Mouse (Mus musculus): ENCODE measurements around the gene Msmb. TPM values are rescaled to one million over a fixed set of nuclear protein-coding genes. Genes with fewer than 3 reads are reported as not detected.

The Msmb gene
- polyA plus RNA-seq, 1 experiment: not detected

DNA sequence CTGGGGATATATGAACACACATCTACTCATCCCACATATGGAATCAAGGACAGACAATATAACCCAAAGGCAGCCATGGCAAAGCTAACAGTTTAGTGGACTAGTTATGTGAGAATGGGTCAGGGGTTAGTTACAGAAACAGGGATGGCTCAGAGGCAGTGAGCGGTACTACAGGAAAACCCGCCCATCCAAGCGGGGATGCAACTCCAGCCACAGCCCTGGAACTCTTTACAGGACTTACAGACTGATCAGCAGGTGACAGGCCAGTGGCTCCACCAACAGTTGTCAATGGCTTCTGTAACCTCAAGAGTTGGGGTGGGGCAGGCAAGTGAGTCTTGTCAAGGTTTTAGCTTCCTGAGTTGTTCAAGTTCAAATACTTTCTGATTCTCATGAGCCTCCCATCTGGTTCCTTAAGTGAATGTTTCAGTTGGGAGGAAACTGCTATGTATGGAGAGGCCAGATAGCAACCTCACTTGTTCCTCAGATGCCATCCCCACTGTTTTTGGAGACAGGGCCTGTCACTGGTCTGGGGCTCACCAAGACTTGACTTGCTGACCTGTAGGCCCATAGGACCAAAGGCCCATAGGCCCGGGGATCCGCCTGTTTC, 1.4 kb upstream of the Msmb start:
- no peak for TF ChIP-seq GATA1 (IDR thresholded peaks at IDR 0.05; ENCODE audit: low read length)

DNA sequence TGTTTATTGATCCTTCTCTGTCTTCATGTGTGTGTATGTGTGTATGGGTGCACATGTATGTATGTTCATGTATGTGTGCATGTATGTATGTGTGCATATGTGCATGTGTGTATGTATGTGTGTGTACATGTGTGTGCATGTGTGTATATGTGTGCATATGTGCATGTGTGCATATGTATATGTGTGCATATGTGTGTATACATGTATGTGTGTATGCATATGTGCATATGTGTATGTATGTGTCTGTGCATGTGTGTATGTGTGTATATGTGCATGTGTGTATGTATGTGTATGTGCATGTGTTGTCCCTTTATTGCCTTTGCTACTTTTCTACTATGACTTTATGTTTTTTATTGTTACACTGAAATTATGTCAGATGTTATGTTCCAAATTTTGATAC, 2.9 kb downstream of the Msmb start:
- no peak for TF ChIP-seq GATA1 (IDR thresholded peaks at IDR 0.05; ENCODE audit: low read length)

GRCm38 (mm10) chr14:32145401-32145800, 3.6 kb downstream of the Msmb start:
- TF ChIP-seq GATA1 (IDR thresholded peaks at IDR 0.05; ENCODE audit: low read length): no peak

DNA sequence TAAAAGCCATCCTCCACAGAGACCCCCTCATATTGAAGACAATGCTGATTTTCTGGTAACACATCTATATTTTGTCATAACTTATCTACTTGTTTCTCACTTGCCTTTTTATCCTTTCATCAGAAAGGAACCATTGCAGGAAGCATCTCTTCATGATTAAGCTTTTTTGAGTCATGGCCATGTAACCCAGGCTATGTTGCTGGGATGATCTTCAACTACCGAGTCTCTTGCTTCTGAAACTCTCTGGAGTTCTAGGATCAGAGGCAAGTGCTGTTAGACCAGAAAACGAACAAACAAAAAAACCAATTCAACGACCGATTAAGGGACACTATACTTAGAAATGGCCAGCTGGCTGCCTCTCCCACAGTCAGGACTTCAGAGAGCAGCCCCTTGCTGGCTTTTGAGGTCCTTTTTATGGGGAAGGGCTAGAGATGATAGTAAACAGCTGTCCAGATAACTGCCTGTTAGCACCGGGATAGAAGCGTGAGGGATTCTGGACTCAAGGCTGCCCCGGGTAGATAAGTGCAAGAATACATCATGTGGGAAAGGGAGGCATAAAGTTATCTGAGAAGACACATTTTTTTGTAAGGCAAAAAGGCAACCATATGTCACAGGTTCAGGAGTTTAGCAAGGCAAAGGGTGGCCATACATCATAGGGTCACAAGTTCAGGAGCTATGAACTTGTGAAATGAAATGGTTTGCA, 4.1 kb downstream of the Msmb start:
- TF ChIP-seq GATA1 (IDR thresholded peaks at IDR 0.05; ENCODE audit: low read length): peak; percentile 96

- TF ChIP-seq GATA1 (IDR thresholded peaks at IDR 0.05; ENCODE audit: low read length): no peak
These were observed 4.8 kb downstream of the Msmb start for GRCm38 (mm10) chr14:32146578-32146977.

- no peak for TF ChIP-seq GATA1 (IDR thresholded peaks at IDR 0.05; ENCODE audit: low read length)
These were observed 9.0 kb downstream of the Msmb start for GRCm38 (mm10) chr14:32150872-32151271.

DNA sequence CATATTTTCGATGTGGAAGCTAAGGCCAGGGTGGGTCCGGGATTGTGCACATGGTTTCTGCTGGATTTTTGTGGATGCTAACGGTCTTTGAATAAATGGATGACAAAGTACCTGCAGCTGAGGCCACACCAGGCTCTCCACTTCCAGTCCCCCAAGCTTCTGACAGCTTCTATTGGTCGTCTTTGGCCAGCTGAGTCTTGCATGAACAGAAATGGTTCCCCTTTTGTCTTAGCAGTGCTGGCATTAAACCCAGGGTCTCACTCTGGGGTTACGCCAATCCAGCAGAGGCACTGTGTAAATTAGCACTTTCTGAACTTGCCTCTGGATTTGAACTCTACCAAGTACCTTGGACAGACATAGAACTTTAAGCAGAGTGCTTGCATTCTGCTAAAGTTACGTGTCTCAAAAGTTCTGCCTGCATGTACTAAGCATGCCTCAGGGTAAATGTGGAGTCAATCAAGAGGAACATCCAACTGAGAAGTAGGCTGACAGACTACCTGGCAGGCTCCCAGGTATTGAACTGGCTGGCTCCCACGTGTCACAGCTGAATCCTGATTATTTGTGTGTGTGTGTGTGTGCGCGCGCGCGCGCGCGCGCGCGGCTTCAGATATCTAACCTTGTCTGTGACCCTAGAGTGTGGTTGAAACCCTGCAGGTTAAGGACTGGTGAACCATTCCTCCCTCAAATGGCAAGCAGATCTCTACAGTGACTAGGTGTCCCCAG, 10.6 kb downstream of the Msmb start:
- no peak for TF ChIP-seq GATA1 (IDR thresholded peaks at IDR 0.05; ENCODE audit: low read length)

GRCm38 (mm10) chr14:32153156-32153555, 11.3 kb downstream of the Msmb start:
- TF ChIP-seq GATA1 (IDR thresholded peaks at IDR 0.05; ENCODE audit: low read length): no peak

- TF ChIP-seq GATA1 (IDR thresholded peaks at IDR 0.05; ENCODE audit: low read length): no peak
These were observed 12.9 kb downstream of the Msmb start for GRCm38 (mm10) chr14:32154758-32155157.

DNA sequence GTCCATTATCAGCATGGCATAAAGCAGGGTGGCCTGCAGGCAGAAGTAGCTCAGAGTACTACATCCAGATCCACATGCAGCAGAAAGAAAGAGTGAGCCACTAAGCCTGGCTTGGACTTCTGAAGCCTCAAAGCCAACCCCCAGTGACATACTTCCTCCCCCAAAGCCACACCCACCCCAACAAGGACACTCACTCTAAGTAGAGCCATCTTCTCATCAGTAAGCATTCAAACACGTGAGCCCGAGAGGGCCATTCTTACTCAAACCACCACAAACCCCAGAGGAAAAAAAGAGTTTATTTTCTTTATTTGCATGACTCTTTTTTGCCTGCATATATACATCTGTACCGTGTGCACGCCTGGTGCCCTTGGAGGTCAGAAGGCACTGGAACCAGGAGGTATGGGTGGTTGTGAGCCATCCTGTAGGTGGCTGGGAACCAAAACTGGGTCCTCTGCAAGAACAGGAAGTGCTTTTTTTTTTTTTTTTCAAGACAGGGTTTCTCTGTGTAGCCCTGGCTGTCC, 17.4 kb downstream of the Msmb start:
- no peak for TF ChIP-seq GATA1 (IDR thresholded peaks at IDR 0.05; ENCODE audit: low read length)

GRCm38 (mm10) chr14:32159690-32160246, 17.9 kb downstream of the Msmb start, which contains the start of gene Ncoa4:
TSS of gene Ncoa4 (plus strand) at chr14:32159865.
- TF ChIP-seq GATA1 (IDR thresholded peaks at IDR 0.05; ENCODE audit: low read length): no peak

DNA sequence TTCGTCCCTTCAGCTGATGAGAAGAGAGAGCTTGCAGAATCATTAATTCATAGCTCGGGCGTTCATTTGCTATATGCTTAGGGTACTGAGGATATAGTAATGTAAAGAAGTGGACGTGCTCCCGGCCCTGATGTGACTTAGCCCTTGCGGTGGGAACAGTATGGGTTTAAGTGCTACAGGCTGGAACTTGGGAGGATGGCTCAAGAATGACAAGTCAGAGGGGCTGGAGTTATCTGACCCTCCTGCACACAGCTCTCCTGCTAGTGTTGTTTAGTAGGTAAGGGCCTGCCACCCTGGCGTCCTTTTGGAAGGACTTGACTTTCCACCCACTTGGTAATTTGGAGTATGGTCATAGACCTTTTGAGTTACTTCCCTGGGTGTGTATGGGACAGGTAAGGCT, 18.7 kb downstream of the Msmb start:
- TF ChIP-seq GATA1 (IDR thresholded peaks at IDR 0.05; ENCODE audit: low read length): no peak

DNA sequence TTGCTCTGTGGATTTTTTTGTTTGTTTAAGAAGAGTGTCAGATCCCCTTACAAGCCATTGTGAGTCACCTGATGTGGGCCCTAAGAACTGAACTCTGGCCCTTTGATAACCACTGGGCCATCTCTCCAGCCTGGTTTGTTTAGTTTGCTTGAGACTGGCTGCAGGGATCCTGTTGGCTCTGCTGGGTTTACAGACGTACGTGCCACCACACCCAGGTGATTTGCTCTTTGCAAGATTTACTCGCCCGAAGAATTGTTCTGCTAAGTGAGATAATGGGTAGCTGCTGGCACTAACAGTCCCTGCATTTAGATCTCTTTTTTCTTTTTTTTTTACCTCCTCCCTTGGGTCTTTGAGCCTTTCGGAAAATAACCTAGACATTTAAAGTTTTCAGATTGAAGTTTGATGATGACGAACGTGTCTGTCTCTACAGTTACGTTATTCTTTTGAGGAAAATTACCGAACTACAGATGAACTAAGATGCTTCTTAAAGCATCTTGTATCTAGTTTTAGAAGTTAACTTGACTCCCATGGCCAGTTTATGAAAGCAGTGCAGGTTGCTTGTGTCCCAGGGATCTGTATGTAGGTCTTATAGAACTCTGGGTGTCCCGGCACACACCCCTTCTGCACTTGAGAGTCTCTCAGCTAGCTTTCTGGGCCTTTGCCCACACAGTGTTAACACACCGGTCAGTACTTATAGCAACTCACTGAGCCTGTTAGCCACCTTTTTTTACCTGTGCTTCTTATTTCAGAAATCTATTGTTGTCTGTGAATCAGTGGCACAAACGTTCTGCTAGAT, 19.5 kb downstream of the Msmb start:
- TF ChIP-seq GATA1 (IDR thresholded peaks at IDR 0.05; ENCODE audit: low read length): no peak

GRCm38 (mm10) chr14:32162231-32162630, 20.4 kb downstream of the Msmb start:
- TF ChIP-seq GATA1 (IDR thresholded peaks at IDR 0.05; ENCODE audit: low read length): no peak

DNA sequence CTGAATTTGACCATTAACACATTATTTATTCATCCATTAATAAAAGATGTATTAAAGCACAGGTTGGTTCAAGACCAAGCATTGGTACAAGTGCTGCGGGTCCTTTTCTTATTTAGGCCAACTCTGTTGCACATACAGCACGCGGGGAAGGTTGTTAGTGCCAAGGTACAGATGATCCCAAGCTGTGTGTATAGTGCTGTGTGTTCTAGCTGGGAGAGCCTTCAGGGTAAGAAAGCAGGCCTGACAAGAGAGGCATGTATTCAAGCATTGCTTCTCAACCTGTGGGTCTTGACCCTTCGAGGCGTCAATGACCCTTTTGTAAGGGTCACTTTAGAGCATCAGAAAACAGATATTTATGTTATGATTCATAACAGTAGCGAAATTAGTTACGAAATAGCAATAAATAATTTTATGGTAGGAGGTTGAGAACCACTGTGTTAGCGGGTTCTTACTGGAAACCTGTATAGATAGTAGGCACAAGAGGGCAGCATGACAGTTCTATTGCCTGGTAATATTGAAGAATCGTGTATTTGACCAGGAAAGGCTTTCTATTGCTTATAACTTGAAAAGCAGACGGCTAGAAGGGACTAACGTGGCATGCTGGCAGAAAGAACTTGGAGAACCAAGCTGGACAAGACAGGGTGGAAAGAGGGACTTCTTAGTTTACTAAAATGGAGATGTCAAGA, 21.5 kb downstream of the Msmb start:
- TF ChIP-seq GATA1 (IDR thresholded peaks at IDR 0.05; ENCODE audit: low read length): no peak
